Mouse (Mus musculus): ENCODE data around the gene Ndufc1.
"Not testable (repeated sequence)": the region's sequence is repeated elsewhere in the genome, so short reads cannot be mapped to it uniquely, and the experiment has no call there.

Ndufc1 gene

DNA sequence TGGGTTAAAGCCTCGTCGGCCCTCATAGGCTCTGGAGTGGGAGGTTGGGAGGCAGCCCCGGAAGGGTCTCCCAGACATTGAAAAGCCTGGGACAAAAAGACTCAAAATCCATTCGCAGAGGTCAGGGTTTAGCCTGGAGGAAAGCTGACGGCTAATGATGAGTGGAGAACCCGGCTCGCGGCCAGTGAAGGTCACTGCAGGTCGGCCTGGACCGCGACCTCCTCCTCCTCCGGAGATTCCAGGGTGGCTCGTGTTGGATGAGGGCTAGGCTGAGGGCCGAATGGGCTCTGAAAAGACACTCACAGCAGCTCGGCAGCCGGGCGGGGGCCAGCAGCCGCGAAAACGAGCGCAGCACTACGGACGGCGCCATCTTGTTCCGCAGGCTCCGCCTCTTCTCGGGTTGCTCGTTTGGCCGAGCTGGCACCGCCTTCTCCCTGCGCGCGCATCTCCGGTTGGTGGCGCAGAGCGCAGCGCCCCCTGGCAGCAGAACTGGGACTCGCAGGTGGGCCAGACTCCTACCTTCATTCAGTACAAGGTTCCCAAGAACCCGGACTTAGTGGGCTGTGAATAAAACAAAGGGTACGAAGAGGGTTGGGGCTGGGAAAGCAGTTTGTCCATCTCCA lies at the start of gene Ndufc1:
TSS of gene Ndufc1 (minus strand) at position 428 of the 623 bp plus-strand sequence.
- DNase-seq (ENCODE audit: extremely low spot score, low read depth, low spot score), result peak; percentile 93

GRCm38 (mm10) chr3:51434871-51435595 lies 26.2 kb upstream of the Ndufc1 start:
- DNase-seq (ENCODE audit: extremely low spot score, low read depth, low spot score), result no peak

DNA sequence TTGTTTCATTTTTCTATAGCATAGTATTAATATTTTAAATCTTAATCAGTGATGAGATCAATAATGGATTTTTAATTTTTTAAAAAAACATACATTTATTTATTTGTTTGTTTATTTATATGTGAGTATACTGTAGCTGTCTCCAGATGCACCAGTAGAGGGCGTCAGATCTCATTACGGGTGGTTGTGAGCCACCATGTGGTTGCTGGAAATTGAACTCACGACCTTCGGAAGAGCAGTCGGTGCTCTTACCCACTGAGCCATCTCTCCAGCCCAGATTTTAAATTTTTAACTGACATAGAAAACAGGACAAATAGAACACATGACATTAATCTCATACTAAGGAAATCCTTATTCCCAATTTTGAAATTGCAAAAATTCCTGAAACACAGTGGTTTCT lies 25.6 kb upstream of the Ndufc1 start:
- not testable (repeated sequence) for DNase-seq (ENCODE audit: extremely low spot score, low read depth, low spot score)

GRCm38 (mm10) chr3:51425394-51425793 lies 16.6 kb upstream of the Ndufc1 start:
- DNase-seq (ENCODE audit: extremely low spot score, low read depth, low spot score), result no peak

DNA sequence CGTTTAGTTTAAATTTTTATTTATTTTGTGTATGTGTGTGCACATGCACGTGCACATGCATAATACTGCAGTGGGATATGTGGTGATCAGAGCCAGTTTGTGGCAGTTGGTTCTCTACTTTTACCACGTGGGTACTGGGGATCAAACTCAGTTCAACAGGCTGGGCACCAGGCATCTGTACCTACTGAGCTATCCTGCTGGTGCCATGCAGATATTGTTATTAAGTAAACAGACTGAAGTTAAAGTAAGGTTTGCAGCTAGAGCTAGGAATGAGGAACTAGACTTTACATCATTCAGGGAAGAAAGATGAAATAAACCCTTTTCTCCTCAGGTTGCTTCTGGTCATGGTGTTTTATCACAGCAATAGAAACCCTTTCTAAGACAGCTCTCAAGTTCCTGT lies 13.1 kb upstream of the Ndufc1 start:
- DNase-seq (ENCODE audit: extremely low spot score, low read depth, low spot score), result no peak

- DNase-seq (ENCODE audit: extremely low spot score, low read depth, low spot score), result no peak
Observed at GRCm38 (mm10) chr3:51417966-51418365, 9.2 kb upstream of the Ndufc1 start.

GRCm38 (mm10) chr3:51417485-51417884 lies 8.7 kb upstream of the Ndufc1 start:
- DNase-seq (ENCODE audit: extremely low spot score, low read depth, low spot score), result no peak

- no peak for DNase-seq (ENCODE audit: extremely low spot score, low read depth, low spot score)
Observed at GRCm38 (mm10) chr3:51417135-51417458, 8.3 kb upstream of the Ndufc1 start.

GRCm38 (mm10) chr3:51416364-51417134 lies 7.8 kb upstream of the Ndufc1 start:
- DNase-seq (ENCODE audit: extremely low spot score, low read depth, low spot score), result no peak

DNA sequence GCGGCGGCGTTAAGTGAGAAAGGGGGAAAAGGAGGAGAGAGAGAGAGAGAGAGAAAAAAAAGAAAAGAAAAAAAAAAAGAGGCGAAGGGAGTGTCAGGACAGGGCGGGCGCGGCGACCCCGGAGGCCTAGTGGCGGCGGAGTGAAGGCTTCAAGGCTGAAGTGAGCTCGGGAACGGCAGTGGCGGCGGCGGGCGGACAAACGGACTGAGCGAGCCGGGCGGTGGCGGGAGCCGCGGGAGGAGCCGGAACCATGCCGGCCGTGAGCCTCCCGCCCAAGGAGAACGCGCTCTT lies 7.2 kb upstream of the Ndufc1 start:
- DNase-seq (ENCODE audit: extremely low spot score, low read depth, low spot score), result no peak

- peak; percentile 76 for DNase-seq (ENCODE audit: extremely low spot score, low read depth, low spot score)
Observed at GRCm38 (mm10) chr3:51415098-51416072, 6.6 kb upstream of the Ndufc1 start, which contains the start of gene Naa15. Naa15 (plus strand) TSS chr3:51415148.

DNA sequence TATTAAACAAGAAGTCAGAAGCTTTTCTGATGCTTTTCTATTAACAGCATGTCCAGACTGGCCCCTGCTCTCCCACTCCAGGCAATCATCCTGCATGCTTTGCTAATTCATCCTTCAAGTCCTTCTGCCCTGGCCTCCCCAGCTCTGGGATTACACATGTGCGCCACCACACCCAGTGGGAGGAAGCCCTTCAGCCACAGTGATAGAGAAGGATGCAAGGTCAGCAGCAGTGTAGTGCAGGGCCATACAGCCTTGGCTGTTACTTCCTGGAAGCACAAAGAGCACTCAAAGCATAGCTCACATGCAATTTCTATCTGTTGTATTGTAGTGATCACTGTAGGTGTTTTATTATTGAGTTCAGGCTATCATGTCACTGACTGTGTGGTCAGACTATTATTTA lies 4.5 kb upstream of the Ndufc1 start:
- no peak for DNase-seq (ENCODE audit: extremely low spot score, low read depth, low spot score)

- DNase-seq (ENCODE audit: extremely low spot score, low read depth, low spot score), result no peak
Observed at GRCm38 (mm10) chr3:51412457-51412856, 3.7 kb upstream of the Ndufc1 start.

GRCm38 (mm10) chr3:51407870-51408560 lies 773 bp downstream of the Ndufc1 start:
- no peak for DNase-seq (ENCODE audit: extremely low spot score, low read depth, low spot score)

- no peak for DNase-seq (ENCODE audit: extremely low spot score, low read depth, low spot score)
Observed at GRCm38 (mm10) chr3:51402628-51403027, 6.2 kb downstream of the Ndufc1 start.

GRCm38 (mm10) chr3:51402054-51402453 lies 6.7 kb downstream of the Ndufc1 start:
- not testable (repeated sequence) for DNase-seq (ENCODE audit: extremely low spot score, low read depth, low spot score)

DNA sequence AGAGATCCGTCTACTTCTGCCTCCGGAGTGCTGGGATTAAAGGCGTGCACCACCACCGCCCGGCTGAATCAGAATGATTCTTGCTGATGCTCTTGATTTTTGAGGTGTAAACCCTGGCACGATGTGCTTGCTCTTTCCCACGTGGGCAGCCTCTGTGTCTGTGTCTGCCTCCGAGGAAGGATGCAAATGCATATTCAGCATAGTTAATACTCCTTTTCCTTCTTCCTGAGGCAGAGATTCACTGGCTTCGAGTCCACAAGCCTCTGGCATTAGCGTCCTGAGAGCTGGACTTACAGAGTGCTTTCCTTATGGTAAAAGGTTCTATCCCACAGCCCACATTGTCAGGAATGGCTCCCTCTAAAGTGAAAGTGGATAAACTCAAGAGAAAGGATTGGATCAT lies 8.1 kb downstream of the Ndufc1 start:
- DNase-seq (ENCODE audit: extremely low spot score, low read depth, low spot score), result no peak

DNA sequence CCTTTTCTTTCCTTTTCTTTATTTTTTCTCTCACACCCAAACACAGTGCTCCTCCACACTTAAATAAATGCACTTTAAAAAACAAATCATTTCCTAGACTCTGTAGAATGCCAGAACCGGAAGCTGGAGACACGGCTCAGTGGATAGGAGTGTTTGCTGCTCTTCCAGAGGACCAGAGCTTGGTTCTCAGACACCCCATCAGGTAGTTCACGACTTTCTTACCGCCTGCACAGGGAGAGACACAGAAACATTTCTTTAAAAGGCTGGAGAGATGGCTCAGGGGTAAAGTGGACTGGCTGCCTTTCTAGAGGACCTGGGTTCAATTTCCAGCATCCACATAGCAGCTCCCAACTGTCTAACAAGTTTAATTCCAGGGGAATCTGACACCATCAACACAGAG lies 9.3 kb downstream of the Ndufc1 start:
- no peak for DNase-seq (ENCODE audit: extremely low spot score, low read depth, low spot score)

GRCm38 (mm10) chr3:51398667-51399066 lies 10.1 kb downstream of the Ndufc1 start:
- no peak for DNase-seq (ENCODE audit: extremely low spot score, low read depth, low spot score)

- no peak for DNase-seq (ENCODE audit: extremely low spot score, low read depth, low spot score)
Observed at GRCm38 (mm10) chr3:51397700-51398299, 11.0 kb downstream of the Ndufc1 start.

All from hindlimb bud, embryonic 11.5 days (tissue).